Mouse (Mus musculus) gastrocnemius, adult 8-10 months (tissue): ENCODE data around the gene Fbxo11. TPM values are rescaled to one million over a fixed set of nuclear protein-coding genes. Genes with fewer than 3 reads are reported as not detected.
A peak's percentile ranks its signal among the peaks of the same experiment; 100 is the strongest.
"Not testable (repeated sequence)": the region's sequence is repeated elsewhere in the genome, so short reads cannot be mapped to it uniquely, and the experiment has no call there.

Source experiments
- DNase-seq, 2 experiments: peaks; one replicate each; pipeline ENCODE4 v3.0.0; 2022; ENCODE audit warnings: low spot score in 2 of 2
- total RNA-seq, 4 experiments: library from RNA; stranded (reverse); gene quantifications; 2 replicates each; pipeline ENCODE4 v1.2.4; 2022

Fbxo11 gene
- total RNA-seq, 4 experiments from 2014 or later: 27.0 to 36.5 (median 31.9) TPM

DNA sequence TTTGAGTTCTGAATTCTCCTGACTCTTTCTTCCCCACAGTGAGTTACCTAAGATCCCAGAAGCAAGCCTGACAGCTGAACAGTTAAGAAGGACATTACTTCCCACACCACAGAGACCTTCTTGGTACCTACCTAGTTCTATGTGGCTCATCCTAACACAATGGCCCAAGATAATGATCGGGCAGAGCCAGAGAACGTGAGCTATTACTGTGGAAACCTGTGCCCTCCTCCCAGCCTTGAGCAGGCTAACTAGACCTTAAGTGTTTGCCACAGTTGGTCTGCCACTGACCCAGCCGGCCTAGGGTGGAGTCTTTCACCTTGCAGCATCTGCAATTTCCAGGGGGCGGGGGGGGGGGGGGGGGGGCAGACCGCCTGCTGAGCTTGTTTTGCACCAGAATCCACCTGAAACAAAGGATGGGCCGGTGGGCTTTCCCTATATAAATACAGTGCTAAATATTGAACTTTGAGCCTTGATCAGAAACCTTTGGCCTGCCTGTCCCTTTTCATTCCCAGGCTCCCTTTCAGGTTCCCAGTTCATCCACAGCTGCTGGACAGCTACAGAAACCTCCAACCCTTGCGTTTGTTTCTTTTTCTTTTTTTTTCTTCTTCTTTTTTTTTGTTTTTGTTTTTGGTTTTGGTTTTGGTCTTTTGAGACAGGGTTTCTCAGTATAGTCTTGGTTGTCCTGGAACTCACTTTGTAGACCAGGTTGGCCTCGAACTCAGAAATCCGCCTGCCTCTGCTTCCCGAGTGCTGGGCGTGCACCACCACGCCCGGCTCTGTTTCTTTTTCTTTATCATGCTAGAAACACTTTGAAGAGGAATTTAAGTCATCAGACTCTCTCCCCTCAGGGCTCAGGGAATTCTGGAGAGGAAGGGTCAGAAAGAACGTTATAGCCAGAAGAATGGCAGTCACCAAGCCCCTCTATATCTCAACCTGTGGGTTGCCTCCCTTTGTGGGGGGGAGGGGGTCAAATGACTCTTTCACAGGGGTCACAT is 101.7 kb downstream of the Fbxo11 start:
- no peak for DNase-seq

DNA sequence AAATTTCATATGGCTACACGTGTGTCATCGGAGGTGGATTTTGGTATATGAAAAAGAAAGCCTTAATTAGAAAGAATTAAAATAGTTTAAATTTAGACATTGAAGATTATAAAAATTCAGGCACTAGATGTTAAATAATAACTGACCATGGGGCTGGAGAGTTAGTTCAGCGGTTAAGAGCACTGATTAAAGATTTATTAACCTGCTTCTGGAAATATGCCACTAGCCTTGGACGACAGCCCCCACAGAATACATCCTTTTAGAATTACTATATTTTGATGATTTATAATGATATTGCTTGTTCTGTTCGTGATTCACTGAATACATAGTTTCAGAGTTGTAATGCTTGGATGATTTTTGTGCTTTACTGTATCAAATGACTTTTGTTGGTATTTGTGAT is 105.2 kb downstream of the Fbxo11 start:
- not testable (repeated sequence) for DNase-seq

DNA sequence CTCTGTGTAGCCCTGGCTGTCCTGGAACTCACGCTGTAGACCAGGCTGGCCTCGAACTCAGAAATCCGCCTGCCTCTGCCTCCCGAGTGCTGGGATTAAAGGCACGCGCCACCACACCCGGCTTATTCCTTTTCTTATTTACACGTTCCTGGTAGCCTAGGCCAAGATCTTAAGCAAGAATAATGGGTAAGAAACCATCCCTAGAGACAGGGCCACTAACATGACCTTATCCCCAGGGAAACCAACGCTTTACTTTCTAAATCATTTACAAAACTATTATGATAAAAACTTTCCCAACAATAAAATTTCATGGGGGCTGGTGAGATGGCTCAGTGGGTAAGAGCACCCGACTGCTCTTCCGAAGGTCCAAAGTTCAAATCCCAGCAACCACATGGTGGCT is 105.7 kb downstream of the Fbxo11 start:
- not testable (repeated sequence) for DNase-seq

DNA sequence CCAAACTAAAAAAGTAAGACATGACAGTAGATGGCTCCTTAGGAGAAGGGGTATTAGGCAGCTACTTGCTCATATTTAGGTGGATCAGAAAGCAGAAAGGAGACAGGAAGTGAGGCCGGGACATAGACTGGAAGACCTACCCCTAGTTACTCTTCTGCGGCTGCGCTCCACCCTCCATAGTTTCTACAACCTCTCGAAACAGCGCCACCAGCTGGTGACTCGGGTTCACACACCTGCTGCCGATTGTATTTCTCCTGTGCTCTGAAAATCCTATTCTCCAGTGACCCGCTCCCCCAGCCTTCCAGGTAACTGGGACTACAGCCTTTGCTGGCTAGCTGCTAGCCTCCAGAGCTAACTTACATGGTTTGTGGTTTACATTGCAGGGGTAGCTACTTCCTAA is 106.8 kb downstream of the Fbxo11 start:
- no peak for DNase-seq

DNA sequence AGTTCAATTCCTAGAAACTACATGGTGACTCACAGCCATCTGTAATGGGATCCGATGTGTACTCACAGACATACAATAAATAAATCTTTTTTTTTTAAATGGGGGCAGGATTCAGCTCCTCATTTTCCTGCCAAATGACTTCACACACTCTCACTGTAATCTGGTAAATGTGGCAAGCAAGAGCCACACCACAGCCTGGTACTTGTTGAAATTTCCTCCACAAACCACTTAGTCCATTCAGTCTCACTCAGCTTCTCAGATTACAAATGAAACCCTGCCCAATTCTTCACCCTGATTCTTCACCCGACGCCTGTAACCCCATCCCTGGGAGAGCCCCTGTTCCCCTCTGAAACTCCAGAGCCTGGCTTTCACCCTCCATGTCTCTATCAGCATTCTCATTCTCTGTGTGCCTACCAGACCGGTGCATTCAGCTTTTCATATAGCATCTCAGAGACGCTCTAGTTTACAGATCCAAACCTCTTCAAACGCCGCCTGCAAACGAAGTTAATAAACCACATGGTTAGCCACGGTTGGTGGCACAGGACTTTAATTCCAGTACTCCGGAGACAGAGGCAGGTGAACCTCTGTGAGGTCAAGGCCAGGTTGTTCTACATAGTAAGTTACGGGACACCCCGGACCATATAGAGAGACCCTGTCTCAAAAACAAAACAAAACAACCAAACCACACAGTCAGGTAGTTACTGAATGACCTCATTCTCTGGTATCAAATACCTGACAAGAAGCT is 107.8 kb downstream of the Fbxo11 start:
- no peak for DNase-seq

DNA sequence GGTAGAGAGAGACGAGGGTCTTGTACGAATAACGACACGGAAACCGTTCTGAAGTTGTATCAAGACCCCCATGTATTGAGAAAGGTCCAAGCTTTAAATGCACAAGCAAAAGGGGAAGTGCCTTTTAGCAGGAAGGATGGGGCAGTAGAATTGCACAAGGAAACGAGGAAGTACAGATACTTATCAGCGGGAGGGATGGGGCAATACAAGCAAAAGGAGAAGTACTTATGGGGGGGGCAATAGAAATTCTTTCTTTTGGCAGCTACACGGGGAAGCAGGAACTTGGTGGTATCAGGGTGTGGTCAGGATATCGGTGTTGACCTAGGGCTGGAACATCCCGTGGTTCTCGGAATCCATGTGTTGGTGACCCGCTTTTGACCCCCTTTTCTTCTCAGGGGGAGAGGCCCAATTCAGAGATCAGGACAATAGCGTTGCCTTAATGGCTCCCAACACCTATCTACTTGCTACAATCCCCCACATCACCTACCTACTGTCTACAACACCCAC is 110.4 kb downstream of the Fbxo11 start:
- DNase-seq: not testable (repeated sequence)

DNA sequence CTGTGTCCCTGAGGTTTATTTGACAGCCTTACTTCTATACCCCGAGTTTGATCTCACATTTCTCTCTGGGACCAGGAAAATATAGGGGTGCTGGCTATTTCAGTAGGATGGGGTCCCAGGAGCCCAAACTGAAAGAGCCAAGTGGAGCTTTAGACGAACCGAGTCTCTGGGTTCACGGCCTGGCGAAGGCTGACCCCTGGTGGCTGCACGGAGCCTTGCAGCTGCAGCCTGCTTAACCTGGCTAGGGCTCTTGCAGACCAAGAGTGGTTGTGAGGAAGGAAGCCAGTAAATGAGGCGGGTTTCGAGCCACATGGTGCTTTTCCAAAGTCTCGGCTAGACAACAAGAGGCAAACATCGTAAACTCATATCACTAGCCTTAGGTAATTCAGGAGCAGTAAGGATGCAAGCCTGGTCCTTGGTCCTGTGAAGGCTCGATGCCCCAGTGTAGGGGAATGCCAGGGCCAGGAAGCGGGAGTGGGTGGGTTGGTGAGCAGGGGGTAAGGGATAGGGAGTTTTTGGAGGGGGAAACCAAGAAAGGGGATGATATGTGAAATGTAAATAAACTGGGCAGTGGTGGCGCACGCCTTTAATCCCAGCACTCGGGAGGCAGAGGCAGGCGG is 116.0 kb downstream of the Fbxo11 start:
- DNase-seq: peak; percentile 31 to 32

Other genes starting within 250 kb of the Fbxo11 start
- not detected for gene Rpl36-ps4, start 144.3 kb downstream of the Fbxo11 start, total RNA-seq
- 1 to 10 TPM; 3.5 to 4.7 (median 4.2) TPM for gene Msh6, start 90.2 kb downstream of the Fbxo11 start, total RNA-seq